Mouse (Mus musculus) kidney, adult 2 months (tissue): ENCODE data around the gene Dgkg.

Source experiments
- CTCF ChIP-seq: fragments of 200-500 bp; conservative IDR thresholded peaks from 2 replicates; pipeline ENCODE4 v1.5.1; 2011; ENCODE audit warnings: low read depth, mild to moderate bottlenecking, control low read depth, low read length, moderate library complexity, mixed read lengths; ENCODE audit not compliant: insufficient read depth, insufficient read length
- POLR2A ChIP-seq: fragments of 200-500 bp; IDR thresholded peaks from one replicate; pipeline ENCODE4 v1.6.1; 2011; ENCODE audit warnings: low read depth, low read length, control low read depth

DNA sequence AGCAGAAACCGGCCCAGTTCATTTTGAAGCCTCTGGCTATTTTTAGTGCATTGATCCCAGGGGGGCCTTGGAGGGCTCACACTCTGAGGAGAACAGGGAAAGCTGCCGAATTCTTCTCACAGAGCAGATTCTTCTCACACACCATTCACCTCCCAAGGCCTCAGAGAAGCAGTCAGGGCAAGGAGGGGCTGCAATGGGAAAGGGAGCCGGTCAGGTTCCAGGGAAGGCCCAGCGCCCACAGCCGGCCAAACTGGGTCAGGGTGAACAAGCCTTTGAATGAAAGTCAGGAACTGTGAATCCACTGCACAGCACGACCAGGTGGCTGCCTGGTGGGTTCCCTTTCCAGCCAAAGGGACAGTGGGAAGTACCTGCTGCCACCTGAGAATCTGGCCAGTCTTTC, 47.9 kb upstream of the Dgkg start:
- TF ChIP-seq CTCF (no peak), POLR2A (no peak)
